Mouse (Mus musculus) lung, postnatal 0 days (tissue): ENCODE results near the gene Spr.
A peak's percentile ranks its signal among the peaks of the same experiment; 100 is the strongest.
"Not testable (repeated sequence)": the region's sequence is repeated elsewhere in the genome, so short reads cannot be mapped to it uniquely, and the experiment has no call there.

Experiments
- CTCF ChIP-seq: IDR thresholded peaks from 2 replicates; pipeline ENCODE4 v1.5.1; 2016; ENCODE audit warnings: antibody characterized with exemption, mild to moderate bottlenecking
- EP300 ChIP-seq: IDR thresholded peaks from 2 replicates; pipeline ENCODE4 v1.6.1; 2016; ENCODE audit warnings: antibody characterized with exemption, mild to moderate bottlenecking, control low read depth

DNA sequence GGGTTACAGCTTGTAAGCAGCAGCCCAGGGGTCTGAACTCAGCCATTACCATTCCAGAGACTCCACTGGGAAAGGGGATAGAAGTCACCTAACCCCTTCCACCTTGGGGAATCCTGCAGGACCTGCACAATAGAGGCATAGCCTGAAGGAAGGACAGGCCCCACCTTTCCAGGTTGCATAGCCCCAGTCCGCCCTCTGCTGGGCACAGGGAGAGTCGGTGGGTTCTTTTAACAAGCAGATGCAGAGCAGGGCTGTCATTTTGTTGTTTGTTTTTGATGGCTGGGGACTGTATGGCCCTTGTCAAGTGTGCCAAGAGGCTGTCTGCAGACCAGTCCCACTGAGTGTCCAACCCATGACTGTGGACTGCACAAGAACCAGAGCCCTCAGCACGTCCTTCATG, 4.8 kb downstream of the Spr start:
- TF ChIP-seq CTCF, result peak; percentile 61
- TF ChIP-seq EP300, result not testable (repeated sequence)
